Mouse (Mus musculus): ENCODE data around the gene Nxpe4. TPM values are rescaled to one million over a fixed set of nuclear protein-coding genes. Genes with fewer than 3 reads are reported as not detected.

Nxpe4 gene
- polyA plus RNA-seq, 1 experiment from 2014 or later, result 8.5 TPM

Other genes with a start within 250 kb of the Nxpe4 start
- 0.28 and 0.60 TPM in 2 replicates for gene Nxpe2, start 191.4 kb downstream of the Nxpe4 start, polyA plus RNA-seq (2015; fragmentation: Nextera tagmentation; extraction: Ambion mirVana)